Mouse (Mus musculus) liver, embryonic 12.5 days (tissue): ENCODE data around the gene Vmn1r85. TPM values are rescaled to one million over a fixed set of nuclear protein-coding genes. Genes with fewer than 3 reads are reported as not detected.
A peak's percentile ranks its signal among the peaks of the same experiment; 100 is the strongest.

Source experiments
- ATAC-seq: fragments of 200-750 bp; cut with Nextera tagmentation; 2 replicates; pipeline ENCODE4 v1.8.0; 2017; ENCODE audit warnings: moderate number of reproducible peaks, mild to moderate bottlenecking, moderate library complexity
- H3K27ac ChIP-seq: fragments of 300-500 bp; sonication (generic); 2 replicates; pipeline ENCODE4 v1.5.1; 2016; ENCODE audit warnings: mild to moderate bottlenecking
- H3K27me3 ChIP-seq: fragments of 300-500 bp; sonication (generic); replicated peaks from 2 replicates; pipeline ENCODE4 v1.6.1; 2016; ENCODE audit warnings: mild to moderate bottlenecking, moderate library complexity
- H3K36me3 ChIP-seq: fragments of 300-500 bp; sonication (generic); 2 replicates; pipeline ENCODE4 v1.6.1; 2016; ENCODE audit warnings: mild to moderate bottlenecking, moderate library complexity
- H3K4me1 ChIP-seq: fragments of 300-500 bp; sonication (generic); 2 replicates; pipeline ENCODE4 v1.6.1; 2016
- H3K4me2 ChIP-seq: fragments of 300-500 bp; sonication (generic); 2 replicates; pipeline ENCODE4 v1.6.1; 2016; ENCODE audit warnings: mild to moderate bottlenecking, moderate library complexity
- H3K4me3 ChIP-seq: fragments of 300-500 bp; sonication (generic); 2 replicates; pipeline ENCODE4 v1.5.1; 2016; ENCODE audit warnings: mild to moderate bottlenecking, moderate library complexity
- H3K9ac ChIP-seq: fragments of 300-500 bp; sonication (generic); 2 replicates; pipeline ENCODE4 v1.6.1; 2016; ENCODE audit warnings: mild to moderate bottlenecking, moderate library complexity
- H3K9me3 ChIP-seq: fragments of 300-500 bp; sonication (generic); replicated peaks from 2 replicates; pipeline ENCODE4 v1.6.1; 2016; ENCODE audit warnings: mild to moderate bottlenecking, moderate library complexity
- WGBS: fragments of 180-500 bp; shearing (Covaris S2); methylation state at CpG from one replicate; pipeline ENCODE4 v1.1.7; 2016; ENCODE audit not compliant: insufficient replicate concordance; 5-methylcytosine and 5-hydroxymethylcytosine counted together
- polyA plus RNA-seq: library from polyadenylated mRNA; unstranded; fragments of >200 nt; fragmentation: Nextera tagmentation; extraction: Ambion mirVana; gene quantifications from 2 replicates; pipeline ENCODE4 v1.2.1, GENCODE M21; 2016

The Vmn1r85 gene
- polyA plus RNA-seq, 1 experiment from 2014 or later: not detected

GRCm38 (mm10) chr7:13053501-13053900 is 41.5 kb downstream of the Vmn1r85 start:
- peak overlapping the region; percentile 62 for H3K4me3 ChIP-seq
- H3K27ac ChIP-seq: no peak overlapping the region
- peak overlapping the region; percentile 67 for H3K9ac ChIP-seq
- no peaks in the 10 kb centered on the region for H3K9me3 ChIP-seq
- ATAC-seq: no peak
- no peaks in the 10 kb centered on the region for H3K36me3 ChIP-seq
- no peaks in the 10 kb centered on the region; the same call in 1 of the 2 replicates for H3K27me3 ChIP-seq
- H3K4me1 ChIP-seq: peaks cover 16% of the 10 kb centered on the region
- H3K4me2 ChIP-seq: peak overlapping the region; percentile 79
- WGBS: 84% methylated on average over 2 of the region's 2 CpGs

GRCm38 (mm10) chr7:13053001-13053400 is 42.0 kb downstream of the Vmn1r85 start:
- Histone ChIP-seq H3K9me3 (no peaks in the 10 kb centered on the region), H3K9ac (no peak overlapping the region), H3K4me1 (peaks cover 16% of the 10 kb centered on the region), H3K4me3 (no peak overlapping the region), H3K36me3 (no peaks in the 10 kb centered on the region), H3K27me3 (no peaks in the 10 kb centered on the region; the same call in 1 of the 2 replicates), H3K27ac (no peak overlapping the region), H3K4me2 (no peak overlapping the region)
- 77% methylated on average over 13 of the region's 13 CpGs for WGBS
- no peak for ATAC-seq

GRCm38 (mm10) chr7:13046084-13046483 is 48.9 kb downstream of the Vmn1r85 start:
- peak; percentile 52 for ATAC-seq
- H3K4me2 ChIP-seq: no peak overlapping the region
- H3K4me1 ChIP-seq: peaks cover 16% of the 10 kb centered on the region

GRCm38 (mm10) chr7:13044254-13044625 is 50.7 kb downstream of the Vmn1r85 start:
- Histone ChIP-seq H3K9me3 (no peaks in the 10 kb centered on the region), H3K4me3 (peak overlapping the region; percentile 49), H3K4me1 (peaks cover 24% of the 10 kb centered on the region), H3K27ac (no peak overlapping the region), H3K9ac (peak overlapping the region; percentile 22), H3K36me3 (no peaks in the 10 kb centered on the region), H3K27me3 (peaks cover 54% of the 10 kb centered on the region), H3K4me2 (peak overlapping the region; percentile 74)
- 7% methylated on average over 23 of the region's 23 CpGs for WGBS
- no peak for ATAC-seq

More at GRCm38 (mm10) chr7:13046084-13046483, 48.9 kb downstream of the Vmn1r85 start:
- no peak overlapping the region for H3K9ac ChIP-seq
- no peak overlapping the region for H3K27ac ChIP-seq
- 5% methylated on average over 2 of the region's 2 CpGs for WGBS
- peaks cover 48% of the 10 kb centered on the region for H3K27me3 ChIP-seq
- H3K4me3 ChIP-seq: no peak overlapping the region
- no peaks in the 10 kb centered on the region for H3K9me3 ChIP-seq
- no peaks in the 10 kb centered on the region for H3K36me3 ChIP-seq

- H3K27me3 ChIP-seq: peaks cover 54% of the 10 kb centered on the region
- peak overlapping the region; percentile 22 for H3K9ac ChIP-seq
- H3K4me3 ChIP-seq: peak overlapping the region; percentile 49
- no peak for ATAC-seq
- no peaks in the 10 kb centered on the region for H3K9me3 ChIP-seq
- H3K4me2 ChIP-seq: peak overlapping the region; percentile 74
- no peaks in the 10 kb centered on the region for H3K36me3 ChIP-seq
- H3K27ac ChIP-seq: no peak overlapping the region
- 6% methylated on average over 88 of the region's 88 CpGs for WGBS
- peaks cover 30% of the 10 kb centered on the region for H3K4me1 ChIP-seq
Measured at GRCm38 (mm10) chr7:13043445-13044253, 51.3 kb downstream of the Vmn1r85 start.

- Histone ChIP-seq H3K27ac (no peak overlapping the region), H3K27me3 (peaks cover 54% of the 10 kb centered on the region), H3K9me3 (no peaks in the 10 kb centered on the region), H3K4me3 (peak overlapping the region; percentile 49), H3K9ac (no peak overlapping the region), H3K36me3 (no peaks in the 10 kb centered on the region), H3K4me2 (peak overlapping the region; percentile 74), H3K4me1 (peaks cover 33% of the 10 kb centered on the region)
- 48% methylated on average over 16 of the region's 16 CpGs for WGBS
- no peak for ATAC-seq
Measured at GRCm38 (mm10) chr7:13043120-13043444, 51.9 kb downstream of the Vmn1r85 start.

- H3K27me3 ChIP-seq: peaks cover 54% of the 10 kb centered on the region
- 68% methylated on average over 6 of the region's 6 CpGs for WGBS
- H3K4me1 ChIP-seq: peaks cover 33% of the 10 kb centered on the region
Measured at GRCm38 (mm10) chr7:13042511-13042910, 52.5 kb downstream of the Vmn1r85 start.

GRCm38 (mm10) chr7:13041256-13041655 is 53.7 kb downstream of the Vmn1r85 start:
- H3K4me3 ChIP-seq: no peak overlapping the region
- no peak for ATAC-seq
- no peak overlapping the region for H3K27ac ChIP-seq
- H3K4me1 ChIP-seq: peaks cover 40% of the 10 kb centered on the region
- H3K4me2 ChIP-seq: no peak overlapping the region
- WGBS: 48% methylated on average over 1 of the region's 1 CpGs
- no peaks in the 10 kb centered on the region for H3K9me3 ChIP-seq
- H3K9ac ChIP-seq: no peak overlapping the region
- peaks cover 3% of the 10 kb centered on the region for H3K36me3 ChIP-seq
- peaks cover 54% of the 10 kb centered on the region for H3K27me3 ChIP-seq

More at GRCm38 (mm10) chr7:13042511-13042910, 52.5 kb downstream of the Vmn1r85 start:
- Histone ChIP-seq H3K4me2 (no peak overlapping the region), H3K36me3 (no peaks in the 10 kb centered on the region), H3K4me3 (no peak overlapping the region), H3K27ac (no peak overlapping the region), H3K9ac (no peak overlapping the region), H3K9me3 (no peaks in the 10 kb centered on the region)
- ATAC-seq: no peak

GRCm38 (mm10) chr7:13039181-13039580 is 55.8 kb downstream of the Vmn1r85 start:
- Histone ChIP-seq H3K9me3 (no peaks in the 10 kb centered on the region), H3K4me1 (peaks cover 50% of the 10 kb centered on the region)
- WGBS: 31% methylated on average over 1 of the region's 1 CpGs

GRCm38 (mm10) chr7:13038621-13039169 is 56.3 kb downstream of the Vmn1r85 start:
- no peak for ATAC-seq
- Histone ChIP-seq H3K36me3 (peaks cover 21% of the 10 kb centered on the region), H3K9ac (peak overlapping the region; percentile 94), H3K4me1 (peaks cover 49% of the 10 kb centered on the region), H3K27me3 (peaks cover 32% of the 10 kb centered on the region), H3K4me3 (peak overlapping the region; percentile 81), H3K4me2 (peak overlapping the region; percentile 81), H3K9me3 (no peaks in the 10 kb centered on the region), H3K27ac (peak overlapping the region; percentile 98)
- WGBS: 13% methylated on average over 15 of the region's 15 CpGs

More at GRCm38 (mm10) chr7:13039181-13039580, 55.8 kb downstream of the Vmn1r85 start:
- peak overlapping the region; percentile 98 for H3K27ac ChIP-seq
- H3K27me3 ChIP-seq: peaks cover 37% of the 10 kb centered on the region
- H3K9ac ChIP-seq: peak overlapping the region; percentile 94
- H3K4me2 ChIP-seq: peak overlapping the region; percentile 81
- ATAC-seq: no peak
- peak overlapping the region; percentile 81 for H3K4me3 ChIP-seq
- H3K36me3 ChIP-seq: peaks cover 19% of the 10 kb centered on the region

- H3K27me3 ChIP-seq: peaks cover 26% of the 10 kb centered on the region
- peak within 1 kb of the TSS; percentile 81 for H3K4me2 ChIP-seq
- peaks cover 50% of the 10 kb centered on the region for H3K4me1 ChIP-seq
- peaks cover 28% of the 10 kb centered on the region for H3K36me3 ChIP-seq
- WGBS: under 1% methylated on average over 65 of the region's 65 CpGs
- no peaks in the 10 kb centered on the region for H3K9me3 ChIP-seq
- peak within 1 kb of the TSS; percentile 94 for H3K9ac ChIP-seq
- H3K27ac ChIP-seq: peak within 1 kb of the TSS; percentile 98
- peak; percentile 87 for ATAC-seq
- peak within 1 kb of the TSS; percentile 81 for H3K4me3 ChIP-seq
Measured at GRCm38 (mm10) chr7:13037901-13038555, 56.9 kb downstream of the Vmn1r85 start, which contains the start of gene Ube2m. Gene Ube2m, minus strand, starts transcription at chr7:13038275.

- Histone ChIP-seq H3K9me3 (no peaks in the 10 kb centered on the region), H3K4me3 (peak overlapping the region; percentile 81), H3K4me2 (peak overlapping the region; percentile 81), H3K27me3 (peaks cover 19% of the 10 kb centered on the region), H3K27ac (peak overlapping the region; percentile 98), H3K4me1 (peaks cover 57% of the 10 kb centered on the region), H3K36me3 (peaks cover 35% of the 10 kb centered on the region), H3K9ac (peak overlapping the region; percentile 94)
- ATAC-seq: peak; percentile 12
- WGBS: 1% methylated on average over 30 of the region's 33 CpGs
Measured at GRCm38 (mm10) chr7:13037366-13037765, 57.6 kb downstream of the Vmn1r85 start.
